Mouse (Mus musculus) gastrocnemius, adult 2 months (tissue): Measurements from ENCODE around the gene Pip5k1c. TPM values are rescaled to one million over a fixed set of nuclear protein-coding genes. Genes with fewer than 3 reads are reported as not detected.
A peak's percentile ranks its signal among the peaks of the same experiment; 100 is the strongest.

ENCODE experiments used
- DNase-seq: peaks from one replicate; pipeline ENCODE4 v3.0.0; 2022
- H3K27ac ChIP-seq: fragments of 200-600 bp; 2 replicates; pipeline ENCODE4 v1.8.1; 2022; ENCODE audit warnings: mild to moderate bottlenecking
- H3K4me3 ChIP-seq: fragments of 200-600 bp; 2 replicates; pipeline ENCODE4 v1.8.1; 2022; ENCODE audit warnings: mild to moderate bottlenecking, moderate library complexity
- CTCF ChIP-seq: fragments of 200-600 bp; IDR thresholded peaks from 2 replicates; pipeline ENCODE4 v1.8.1; 2022; ENCODE audit warnings: antibody characterized with exemption, mild to moderate bottlenecking, moderate library complexity
- intact Hi-C: fragments of 180-260 bp; cut with DNase I; formaldehyde crosslinking; loops from one replicate; pipeline ENCODE4 v1.15.1; 2025
- total RNA-seq, 2 experiments: library from RNA; stranded (reverse); gene quantifications; 2 replicates each; pipeline ENCODE4 v1.2.3; 2021

Gene Pip5k1c
- total RNA-seq, 2 experiments from 2014 or later: 20.7 to 25.0 TPM

DNA sequence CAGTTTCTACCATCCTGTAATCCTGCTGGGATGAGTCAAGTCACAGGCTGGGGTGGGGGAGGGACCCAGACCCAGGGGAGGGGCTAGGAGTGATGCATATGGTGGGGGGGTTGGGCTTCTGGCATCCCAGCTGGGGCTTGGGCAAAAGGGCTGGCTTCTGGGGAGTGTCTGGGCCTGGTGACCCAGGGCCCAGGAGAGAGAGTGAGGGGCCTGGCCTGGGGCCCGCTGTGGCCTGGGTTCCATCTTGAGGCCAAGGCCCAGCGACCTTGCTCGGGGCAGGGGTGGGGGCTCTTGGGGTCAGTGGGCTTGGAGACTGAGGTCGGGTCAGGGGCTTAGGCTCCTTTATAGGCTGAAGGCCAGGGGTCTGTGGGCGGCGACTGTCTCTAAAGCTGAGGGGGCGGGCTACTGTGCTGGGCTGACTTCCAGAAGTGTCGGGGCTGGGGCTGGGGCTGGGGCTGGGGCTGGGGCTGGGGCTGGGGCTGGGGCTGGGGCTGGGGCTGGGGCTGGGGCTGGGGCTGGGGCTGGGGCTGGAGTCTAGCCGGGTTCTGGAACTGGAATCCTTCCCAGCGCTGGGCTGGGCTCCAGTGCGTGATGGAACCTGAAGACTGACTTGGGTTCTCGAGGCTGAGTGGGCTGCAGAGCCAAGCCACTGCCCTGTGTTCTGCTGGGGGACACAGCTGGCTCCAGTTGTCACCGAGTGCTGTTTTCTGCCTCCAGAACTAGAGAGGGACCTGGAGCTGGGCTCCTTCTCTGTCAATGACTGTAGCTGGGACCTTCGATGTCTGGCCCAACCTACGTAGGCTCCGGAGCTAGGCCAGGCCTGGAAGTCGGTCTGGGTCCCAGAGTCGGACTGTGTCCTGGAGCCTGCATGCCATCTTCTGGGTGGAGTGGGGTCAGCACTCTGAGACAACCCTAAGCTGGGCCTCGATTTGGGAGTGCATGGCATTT, 42.9 kb downstream of the Pip5k1c start:
- peak; percentile 26 for DNase-seq
- TF ChIP-seq CTCF: no peak
- Histone ChIP-seq H3K4me3 (no peak overlapping the region), H3K27ac (peak overlapping the region; percentile 3; the same call in 1 of the 2 replicates)
- intact Hi-C loops: no loop called here

DNA sequence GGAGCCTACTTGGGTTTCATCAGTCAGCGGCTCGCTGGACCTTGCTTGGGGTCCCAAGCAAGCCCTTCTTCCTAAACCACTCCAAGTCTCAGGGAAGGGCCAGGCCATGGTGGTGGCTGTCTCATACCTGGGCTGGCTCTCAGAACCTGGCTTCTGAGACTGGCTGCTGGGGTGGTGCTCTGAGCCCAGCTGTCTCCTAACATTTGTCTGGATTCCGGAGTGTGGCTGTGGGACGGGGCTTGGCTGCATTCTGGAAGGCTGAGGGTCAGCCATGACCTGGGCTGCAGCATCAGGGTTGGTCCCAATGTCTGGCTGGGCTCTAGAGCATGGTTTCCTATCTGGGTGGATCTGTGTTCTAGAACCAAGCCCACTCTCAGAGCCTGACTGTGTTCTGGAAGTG, 43.8 kb downstream of the Pip5k1c start:
- intact Hi-C loops: no loop called here
- no peak overlapping the region for H3K27ac ChIP-seq

DNA sequence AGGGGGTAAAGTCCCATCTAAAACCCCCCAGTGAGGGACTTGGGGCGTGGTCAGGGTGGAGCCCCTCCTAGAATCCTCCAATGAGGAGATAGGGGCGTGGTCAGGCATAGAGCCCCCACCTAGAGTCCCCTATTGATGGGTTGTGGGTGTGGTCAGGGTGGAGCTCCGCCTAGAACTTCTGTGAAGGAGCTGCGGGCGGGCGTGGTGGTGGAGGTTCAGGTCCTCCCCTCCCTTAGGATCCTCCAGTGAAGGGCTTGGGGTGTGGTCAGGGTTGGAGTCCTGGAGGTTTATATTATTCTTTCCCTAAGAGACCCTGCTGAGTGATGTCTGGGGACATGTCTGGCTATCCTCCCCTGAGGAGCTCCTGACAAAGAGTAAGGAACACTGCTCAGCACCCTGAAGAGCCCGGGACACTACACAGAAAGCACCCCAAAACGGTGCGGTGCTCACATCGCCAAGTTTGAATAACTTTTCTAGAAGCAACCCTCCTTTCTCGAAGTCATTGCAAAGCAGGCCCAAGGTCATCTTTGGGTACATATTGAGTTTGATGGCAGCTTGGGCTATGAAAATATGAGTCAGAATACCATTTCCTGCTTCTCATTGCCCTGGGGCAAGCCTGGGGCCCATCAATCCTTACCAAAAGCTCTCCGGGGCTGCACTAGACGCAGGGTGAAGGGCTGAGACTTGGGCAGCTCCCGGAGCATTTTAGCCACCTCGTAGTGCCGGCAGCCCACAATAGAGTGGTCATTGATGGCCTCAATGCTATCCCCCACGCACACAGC, 48.0 kb downstream of the Pip5k1c start:
- TF ChIP-seq CTCF: no peak

More for the DNA sequence above, 43.8 kb downstream of the Pip5k1c start:
- no peak for TF ChIP-seq CTCF
- DNase-seq: no peak
- H3K4me3 ChIP-seq: no peak overlapping the region

DNA sequence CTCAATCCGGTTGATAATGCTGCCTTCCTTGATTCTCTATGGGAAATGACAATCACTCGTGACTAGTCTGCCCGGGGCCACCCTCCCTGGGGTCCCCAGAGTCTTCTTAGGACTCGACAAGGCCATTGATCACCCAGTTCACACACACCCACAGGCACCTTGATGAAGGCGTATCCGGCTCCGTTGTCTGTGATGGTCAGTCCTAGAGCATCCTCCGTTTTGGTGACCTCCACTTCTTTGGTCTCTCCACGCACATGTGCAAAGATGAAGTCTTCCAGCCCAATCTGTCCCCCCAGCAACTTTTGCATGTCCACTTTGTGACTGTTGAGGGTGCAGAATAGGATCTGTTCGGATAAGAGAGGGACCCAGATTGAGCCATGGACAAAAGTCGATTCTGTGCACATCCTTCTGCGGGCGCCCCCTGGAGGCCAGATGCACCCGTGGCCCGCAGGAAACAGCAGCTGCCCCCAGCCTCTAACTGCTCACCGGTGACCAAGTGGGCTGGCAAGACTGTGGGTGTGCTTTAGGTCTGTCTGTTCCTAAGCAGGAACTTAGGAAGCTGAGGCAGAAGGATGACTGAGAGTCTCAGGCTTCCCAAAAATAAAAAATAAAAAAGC, 48.7 kb downstream of the Pip5k1c start:
- no peak overlapping the region for H3K27ac ChIP-seq
- peak overlapping the region; percentile 22 for H3K4me3 ChIP-seq
- peak; percentile 90 for TF ChIP-seq CTCF
- intact Hi-C loops: loop anchor here (2.0 kb wide), 1 partner anchor 53 kb away; no protein-coding TSS in a partner anchor
- peak; percentile 79 for DNase-seq

More for the DNA sequence above, 48.0 kb downstream of the Pip5k1c start:
- intact Hi-C loops: loop anchor here (2.0 kb wide), 1 partner anchor 52 kb away; no protein-coding TSS in a partner anchor
- Histone ChIP-seq H3K4me3 (no peak overlapping the region), H3K27ac (no peak overlapping the region)
- DNase-seq: no peak

DNA sequence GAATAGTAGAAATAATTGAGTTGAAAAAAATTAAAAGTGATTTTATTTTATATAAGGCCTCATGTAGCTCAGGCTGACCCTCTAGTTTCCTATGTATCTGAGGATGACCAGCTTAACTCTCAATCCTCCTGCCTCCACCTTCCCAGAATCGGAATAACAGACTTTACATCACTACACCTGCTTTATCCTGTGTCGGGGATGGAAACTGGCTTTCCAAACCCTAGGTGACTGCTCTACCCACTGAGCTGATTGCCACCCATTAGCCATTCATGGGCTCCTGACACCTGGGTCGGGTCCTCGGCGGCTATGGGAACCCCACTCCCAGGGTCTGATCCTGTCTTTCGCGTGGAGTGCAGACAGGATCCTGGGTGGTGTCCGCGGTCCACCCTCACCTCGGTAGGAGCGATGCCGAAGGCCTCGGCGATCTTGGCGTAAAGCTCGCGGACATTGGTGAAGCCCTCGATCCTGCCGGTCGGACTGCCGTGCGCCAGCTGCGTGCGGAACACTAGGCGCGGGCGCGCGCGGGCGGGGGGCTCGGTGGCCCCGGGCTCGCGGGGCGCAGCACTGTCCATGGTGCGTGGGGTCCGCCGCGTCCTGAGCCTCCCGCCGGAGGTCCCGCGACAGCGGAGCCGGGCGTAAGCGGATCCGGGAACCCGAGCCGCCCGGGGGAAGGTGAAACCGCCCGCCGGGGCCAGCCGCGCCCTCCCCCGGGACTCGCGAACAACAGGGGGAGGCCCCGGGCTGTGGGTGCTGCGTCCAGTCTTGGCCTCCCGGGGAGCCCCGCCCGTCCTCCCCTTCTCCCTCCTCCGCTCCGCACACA, 50.1 kb downstream of the Pip5k1c start, which contains the start of gene Gipc3:
Gene Gipc3, minus strand, starts transcription at position 581 of the 820 bp plus-strand sequence.
- DNase-seq: no peak
- intact Hi-C loops: loop anchor here (2.0 kb wide), 1 partner anchor 18 kb away; no protein-coding TSS in a partner anchor
- peak within 1 kb of the TSS; percentile 78 for H3K4me3 ChIP-seq
- peak within 1 kb of the TSS; percentile 69 for H3K27ac ChIP-seq
- TF ChIP-seq CTCF: no peak

DNA sequence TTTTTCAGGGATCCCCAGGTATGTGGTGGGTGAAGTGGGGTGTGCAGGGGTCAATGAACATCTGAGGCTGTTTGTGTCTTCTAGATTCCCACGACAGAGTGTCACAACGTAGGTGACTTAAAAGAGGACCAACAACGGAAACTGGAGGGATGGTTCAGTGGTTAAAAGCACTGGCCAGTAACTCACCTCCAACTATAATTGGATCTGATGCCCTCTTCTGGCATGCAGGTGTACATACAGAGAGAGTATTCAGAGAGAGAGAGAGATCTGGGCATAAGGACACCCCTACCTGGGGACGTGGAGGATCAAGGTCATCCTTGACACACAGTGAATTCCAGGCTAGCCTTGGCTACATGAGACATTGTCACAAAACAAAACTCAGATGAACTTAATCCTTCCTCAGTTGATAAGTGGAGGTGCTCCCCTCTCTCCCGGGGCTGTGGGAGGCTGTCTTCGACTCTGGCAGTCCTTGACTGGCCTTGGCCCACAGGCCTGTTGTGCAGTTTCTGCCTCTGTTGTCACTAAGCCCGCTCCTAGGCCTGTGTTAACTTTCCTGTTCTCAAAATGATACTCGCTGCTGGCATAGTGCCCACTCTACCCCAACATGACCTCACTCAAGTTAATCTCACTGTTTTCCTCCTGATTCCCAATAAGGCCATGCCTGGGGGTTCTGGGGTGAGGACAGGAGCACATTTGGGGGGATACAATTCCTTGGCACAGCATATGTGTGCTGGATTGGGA, 51.8 kb downstream of the Pip5k1c start:
- Histone ChIP-seq H3K27ac (no peak overlapping the region), H3K4me3 (no peak overlapping the region)
- no peak for DNase-seq
- TF ChIP-seq CTCF: peak; percentile 39
- intact Hi-C loops: no loop called here

DNA sequence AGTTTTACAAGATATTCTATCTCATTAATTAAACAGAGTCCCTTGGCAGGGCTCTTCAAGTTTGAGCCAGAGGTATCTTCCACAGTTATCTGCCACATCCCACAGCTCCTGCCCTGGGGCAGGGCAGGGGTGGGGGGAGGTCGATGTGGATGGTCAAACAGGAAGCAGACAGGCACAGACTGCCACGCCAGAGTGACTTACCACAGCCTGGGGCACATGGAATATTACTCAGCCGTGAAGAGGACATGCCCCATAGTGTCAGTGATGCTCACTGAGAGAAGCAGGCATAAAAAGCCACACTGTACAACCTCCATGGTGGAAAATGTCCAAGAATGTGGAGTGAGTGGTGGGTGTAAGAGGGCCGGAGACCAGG, 52.4 kb downstream of the Pip5k1c start:
- intact Hi-C loops: no loop called here
- no peak for DNase-seq
- Histone ChIP-seq H3K4me3 (no peak overlapping the region), H3K27ac (no peak overlapping the region)
- no peak for TF ChIP-seq CTCF

DNA sequence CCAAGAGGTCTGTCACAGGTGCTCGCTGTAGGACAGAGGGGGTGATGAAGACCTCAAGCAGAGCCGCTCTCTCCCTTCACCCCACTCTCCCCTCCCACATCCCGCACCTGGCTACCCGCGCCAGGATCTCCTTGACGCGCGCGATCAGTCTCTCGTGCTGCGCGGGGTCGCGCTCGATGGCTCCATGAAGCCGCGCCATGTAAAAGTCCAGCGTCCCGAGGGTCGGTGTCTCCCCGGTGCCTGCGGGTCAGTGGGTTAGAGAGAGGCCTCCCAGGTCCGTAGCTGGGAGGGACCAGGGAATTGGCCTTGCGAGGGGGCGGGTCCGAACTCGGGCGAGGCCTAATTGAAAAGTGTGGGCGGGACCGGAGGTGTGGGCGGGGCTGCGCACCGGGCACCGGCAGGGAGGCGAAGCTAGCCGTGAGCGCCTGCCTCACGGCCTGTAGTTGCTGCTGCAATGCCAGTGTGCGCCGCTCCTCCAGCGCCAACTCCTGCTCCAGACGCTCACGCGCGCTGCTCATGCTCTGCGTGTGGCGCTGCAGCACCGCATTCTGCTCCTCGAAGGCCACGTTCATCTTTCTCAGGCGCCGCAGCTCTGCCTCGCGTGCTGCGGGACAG, 53.8 kb downstream of the Pip5k1c start:
- DNase-seq: no peak
- intact Hi-C loops: no loop called here
- Histone ChIP-seq H3K27ac (0 out of 2 replicates have a peak overlapping the region, but pooled peaks have one; percentile 12), H3K4me3 (peak overlapping the region; percentile 18)
- no peak for TF ChIP-seq CTCF

DNA sequence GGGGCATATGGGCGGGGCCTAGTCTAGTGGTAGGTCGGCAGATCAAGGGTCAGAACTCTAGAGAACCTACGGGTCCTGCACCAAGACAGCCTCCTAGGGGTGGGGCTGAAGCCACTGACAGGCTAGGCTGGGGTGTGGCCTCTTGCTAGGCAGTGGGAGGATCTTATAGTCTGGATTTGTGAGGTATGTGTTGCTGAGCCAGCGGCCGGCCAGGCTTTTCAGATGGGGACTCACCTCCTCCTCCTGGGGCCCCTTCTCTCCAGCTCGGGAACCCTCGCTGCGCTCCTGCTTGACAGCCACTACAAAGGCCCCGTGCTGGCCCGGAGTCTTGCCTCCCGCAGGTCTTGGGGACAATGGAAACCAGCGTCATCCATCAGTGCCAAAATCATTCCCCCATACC, 56.4 kb downstream of the Pip5k1c start:
- intact Hi-C loops: loop anchor here (2.0 kb wide), 1 partner anchor 26 kb away; no protein-coding TSS in a partner anchor

DNA sequence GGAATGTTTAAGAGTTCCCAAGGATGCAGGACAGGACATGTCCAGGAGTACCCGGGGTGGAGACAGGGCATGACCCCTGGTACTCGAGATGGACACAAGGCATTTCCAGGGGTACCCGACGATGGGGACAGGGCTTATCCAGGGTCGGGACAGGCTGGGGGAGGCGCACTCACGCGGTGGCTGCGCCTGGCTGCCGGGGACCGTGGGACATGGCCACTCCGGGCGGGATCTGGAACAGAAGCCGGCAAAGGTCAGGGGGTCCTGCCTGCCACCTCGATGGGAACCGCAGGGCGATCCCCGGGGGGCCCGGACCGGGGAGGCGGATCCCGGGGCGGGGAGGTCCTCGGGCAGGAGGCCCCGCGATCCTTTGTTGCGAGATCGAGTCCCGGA, 57.2 kb downstream of the Pip5k1c start:
- intact Hi-C loops: loop anchor here (2.0 to 5.0 kb wide), 2 partner anchors 27 to 58 kb away; partner anchors contain the start of genes Pip5k1c and Tjp3
- DNase-seq: no peak
- no peak for TF ChIP-seq CTCF
- Histone ChIP-seq H3K27ac (peak overlapping the region; percentile 96), H3K4me3 (peak overlapping the region; percentile 99)

More for the DNA sequence above, 56.4 kb downstream of the Pip5k1c start:
- peak overlapping the region; percentile 96 for H3K27ac ChIP-seq
- no peak for DNase-seq
- H3K4me3 ChIP-seq: peak overlapping the region; percentile 99
- TF ChIP-seq CTCF: no peak
